Mouse (Mus musculus): Measurements from ENCODE around the gene Tbc1d8b. TPM values are rescaled to one million over a fixed set of nuclear protein-coding genes. Genes with fewer than 3 reads are reported as not detected.

The Tbc1d8b gene
- total and polyA plus RNA-seq, 3 experiments: 1.8 to 2.3 (median 2.2) TPM

DNA sequence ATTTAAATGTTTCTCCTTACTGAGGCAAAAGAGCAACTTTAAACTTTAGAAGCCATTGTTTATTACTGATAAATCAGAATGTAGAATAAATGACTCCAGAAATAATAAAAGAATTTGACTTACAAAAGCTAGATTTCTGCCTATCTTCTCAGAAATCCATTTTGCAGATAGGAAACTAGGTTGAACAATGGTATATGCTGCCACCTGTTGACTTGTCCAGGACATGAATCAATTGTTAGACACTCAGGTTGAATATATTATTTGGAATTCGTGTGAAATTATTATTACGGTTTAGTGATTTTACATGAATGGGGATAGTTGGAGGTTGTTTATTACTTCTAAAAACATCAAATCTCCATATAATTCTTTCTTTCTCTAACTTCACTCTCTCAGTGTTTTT lies 19.0 kb upstream of the Tbc1d8b start:
- Histone ChIP-seq H3K79me2 (replicated peaks; ENCODE audit: control insufficient read depth, extremely low read depth, insufficient read depth, poor library complexity, severe bottlenecking) (no peaks in the 10 kb centered on the region), H3K27ac (ENCODE audit: insufficient read depth, low read depth) (no peak overlapping the region), H3K4me2 (ENCODE audit: insufficient read depth, low read depth, poor library complexity, severe bottlenecking) (no peak overlapping the region), H3K9me3 (replicated peaks; ENCODE audit: low read length) (no peaks in the 10 kb centered on the region), H3K36me3 (replicated peaks in 1 of 2; ENCODE audit: control insufficient read depth in 1 of 2, insufficient read depth in 1 of 2, low read length in 1 of 2) (no peaks in the 10 kb centered on the region), H3K9ac (ENCODE audit: insufficient read depth, low read depth) (no peak overlapping the region), H3K4me1 (ENCODE audit: control insufficient read depth in 1 of 2, insufficient read depth in 2 of 2) (no peaks in the 10 kb centered on the region), H3K27me3 (replicated peaks) (no peaks in the 10 kb centered on the region), H3K4me3 (replicated peaks in 1 of 3; ENCODE audit: low read depth in 2 of 3, low read length in 2 of 3, poor library complexity in 1 of 3) (no peak overlapping the region)
- in situ Hi-C loops (cut with MboI; ENCODE audit: low pct_ligation_motif_present, low pct_unique_long_range_greater_than_20kb, low sequenced_read_pairs): no loop called here
- dilution Hi-C loops (cut with MboI; ENCODE audit: extremely low pct_ligation_motif_present, extremely low pct_unique_long_range_greater_than_20kb, low sequenced_read_pairs): no loop called here
- peak; percentile 22 for DNase-seq (ENCODE audit: extremely low read depth)
- TF ChIP-seq RAD21 (IDR thresholded peaks at IDR 0.05; ENCODE audit: low read depth, low read length) (peak; percentile 70), CTCF (conservative IDR thresholded peaks at IDR 0.05 in 1 of 2, IDR thresholded peaks at IDR 0.05 in 1 of 2; ENCODE audit: low read depth in 2 of 2, low read length in 2 of 2) (peak in 1 of 2 experiments; percentile 66; a peak in 2 of 4 replicates), ZC3H11A (IDR thresholded peaks at IDR 0.05; ENCODE audit: low read depth, low read length) (peak; percentile 4; the same call in 1 of the 2 replicates), SMC3 (IDR thresholded peaks at IDR 0.05; ENCODE audit: low read depth, low read length) (peak; percentile 60), UBTF (IDR thresholded peaks at IDR 0.05; ENCODE audit: low read depth, low read length) (no peak), IRF4 (IDR thresholded peaks at IDR 0.05; ENCODE audit: low read depth, low read length) (no peak)

GRCm38 (mm10) chrX:139684410-139684774 lies 404 bp upstream of the Tbc1d8b start:
- Histone ChIP-seq H3K27ac (ENCODE audit: insufficient read depth, low read depth) (no peak overlapping the region), H3K79me2 (replicated peaks; ENCODE audit: control insufficient read depth, extremely low read depth, insufficient read depth, poor library complexity, severe bottlenecking) (no peaks in the 10 kb centered on the region), H3K36me3 (replicated peaks in 1 of 2; ENCODE audit: control insufficient read depth in 1 of 2, insufficient read depth in 1 of 2, low read length in 1 of 2) (no peaks in the 10 kb centered on the region), H3K4me3 (replicated peaks in 1 of 3; ENCODE audit: low read depth in 2 of 3, low read length in 2 of 3, poor library complexity in 1 of 3) (peak overlapping the region; percentile 62 to 90 (median 66)), H3K9ac (ENCODE audit: insufficient read depth, low read depth) (peak overlapping the region; percentile 19; the same call in 1 of the 2 replicates), H3K4me1 (ENCODE audit: control insufficient read depth in 1 of 2, insufficient read depth in 2 of 2) (no peaks in the 10 kb centered on the region), H3K9me3 (replicated peaks; ENCODE audit: low read length) (no peaks in the 10 kb centered on the region), H3K4me2 (ENCODE audit: insufficient read depth, low read depth, poor library complexity, severe bottlenecking) (peak overlapping the region; percentile 50; the same call in 1 of the 2 replicates), H3K27me3 (replicated peaks) (no peaks in the 10 kb centered on the region)
- in situ Hi-C loops (cut with MboI; ENCODE audit: low pct_ligation_motif_present, low pct_unique_long_range_greater_than_20kb, low sequenced_read_pairs): loop anchor here (25.0 kb wide), 1 partner anchor 272 kb away; no protein-coding TSS in a partner anchor
- TF ChIP-seq TBP (conservative IDR thresholded peaks at IDR 0.05; ENCODE audit: low read depth, low read length): peak; percentile 44; the same call in 1 of the 2 replicates
- no peak for TF ChIP-seq NELFE (IDR thresholded peaks at IDR 0.05; ENCODE audit: low read depth, low read length)
- no peak for DNase-seq (ENCODE audit: extremely low read depth)
- dilution Hi-C loops (cut with MboI; ENCODE audit: extremely low pct_ligation_motif_present, extremely low pct_unique_long_range_greater_than_20kb, low sequenced_read_pairs): no loop called here

- in situ Hi-C loops (cut with MboI; ENCODE audit: low pct_ligation_motif_present, low pct_unique_long_range_greater_than_20kb, low sequenced_read_pairs): no loop called here
These were observed 29.6 kb downstream of the Tbc1d8b start, which contains the start of gene Gm15013 for GRCm38 (mm10) chrX:139714381-139714780. Gm15013 (minus strand) TSS chrX:139714481.

More at GRCm38 (mm10) chrX:139714381-139714780, 29.6 kb downstream of the Tbc1d8b start, which contains the start of gene Gm15013:
- TF ChIP-seq MEF2A (IDR thresholded peaks at IDR 0.05; ENCODE audit: borderline replicate concordance, low read depth, low read length): no peak
- no peak for TF ChIP-seq MYC (IDR thresholded peaks at IDR 0.05; ENCODE audit: low read depth, low read length)
- no peak for DNase-seq (ENCODE audit: extremely low read depth)
- Histone ChIP-seq H3K9ac (ENCODE audit: insufficient read depth, low read depth) (no peak within 1 kb of the TSS), H3K9me3 (replicated peaks; ENCODE audit: low read length) (no peaks in the 10 kb centered on the region), H3K4me3 (replicated peaks in 1 of 3; ENCODE audit: low read depth in 2 of 3, low read length in 2 of 3, poor library complexity in 1 of 3) (no peak within 1 kb of the TSS), H3K27ac (ENCODE audit: insufficient read depth, low read depth) (no peak within 1 kb of the TSS), H3K36me3 (replicated peaks in 1 of 2; ENCODE audit: control insufficient read depth in 1 of 2, insufficient read depth in 1 of 2, low read length in 1 of 2) (peaks cover 0 to 3% of the 10 kb centered on the region in 2 experiments), H3K27me3 (replicated peaks) (no peaks in the 10 kb centered on the region), H3K4me1 (ENCODE audit: control insufficient read depth in 1 of 2, insufficient read depth in 2 of 2) (no peaks in the 10 kb centered on the region), H3K79me2 (replicated peaks; ENCODE audit: control insufficient read depth, extremely low read depth, insufficient read depth, poor library complexity, severe bottlenecking) (no peaks in the 10 kb centered on the region), H3K4me2 (ENCODE audit: insufficient read depth, low read depth, poor library complexity, severe bottlenecking) (no peak within 1 kb of the TSS)
- dilution Hi-C loops (cut with MboI; ENCODE audit: extremely low pct_ligation_motif_present, extremely low pct_unique_long_range_greater_than_20kb, low sequenced_read_pairs): no loop called here
